Mouse (Mus musculus): ENCODE measurements around the gene Lrrc75a. TPM values are rescaled to one million over a fixed set of nuclear protein-coding genes. Genes with fewer than 3 reads are reported as not detected.

Gene Lrrc75a
- polyA plus RNA-seq, 1 experiment, result 109 TPM

DNA sequence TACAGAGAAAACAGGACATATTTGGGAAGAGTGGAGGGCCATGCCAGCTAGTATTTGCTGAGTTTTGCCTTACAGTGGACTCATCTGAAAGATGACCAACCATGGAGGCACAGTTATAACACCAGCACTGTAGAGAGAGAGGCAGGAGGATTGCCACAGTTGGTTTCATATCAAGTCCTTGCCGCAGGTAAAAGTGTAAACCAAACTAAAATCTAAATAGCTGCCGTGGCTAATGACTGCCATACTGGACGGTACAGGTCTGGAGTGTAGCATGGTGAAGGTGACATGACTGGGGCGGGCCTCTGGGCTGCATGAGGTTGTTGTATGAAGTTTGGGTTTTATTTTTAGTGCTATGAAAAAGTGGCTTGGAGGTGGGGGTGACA lies 73.6 kb downstream of the Lrrc75a start:
- Histone ChIP-seq H3K27me3 (ENCODE audit: control insufficient read depth, insufficient read depth, low read length) (no peaks in the 10 kb centered on the region), H3K4me3 (ENCODE audit: low read depth, low read length) (no peak overlapping the region), H3K36me3 (ENCODE audit: control insufficient read depth, insufficient read depth, low read length) (no peaks in the 10 kb centered on the region), H3K4me1 (ENCODE audit: control insufficient read depth, insufficient read depth, insufficient read length, low read length) (peaks cover 5% of the 10 kb centered on the region; the same call in 1 of the 2 replicates), H3K27ac (ENCODE audit: insufficient read depth, low read depth, low read length) (no peak overlapping the region)
- no peak for TF ChIP-seq CTCF (IDR thresholded peaks at IDR 0.05; ENCODE audit: extremely low read depth, insufficient read length, insufficient replicate concordance, low read depth, low read length)
- TF ChIP-seq POLR2A (IDR thresholded peaks at IDR 0.05; ENCODE audit: low read depth, low read length), result no peak
- 66% methylated on average over 4 of the region's 4 CpGs for WGBS

DNA sequence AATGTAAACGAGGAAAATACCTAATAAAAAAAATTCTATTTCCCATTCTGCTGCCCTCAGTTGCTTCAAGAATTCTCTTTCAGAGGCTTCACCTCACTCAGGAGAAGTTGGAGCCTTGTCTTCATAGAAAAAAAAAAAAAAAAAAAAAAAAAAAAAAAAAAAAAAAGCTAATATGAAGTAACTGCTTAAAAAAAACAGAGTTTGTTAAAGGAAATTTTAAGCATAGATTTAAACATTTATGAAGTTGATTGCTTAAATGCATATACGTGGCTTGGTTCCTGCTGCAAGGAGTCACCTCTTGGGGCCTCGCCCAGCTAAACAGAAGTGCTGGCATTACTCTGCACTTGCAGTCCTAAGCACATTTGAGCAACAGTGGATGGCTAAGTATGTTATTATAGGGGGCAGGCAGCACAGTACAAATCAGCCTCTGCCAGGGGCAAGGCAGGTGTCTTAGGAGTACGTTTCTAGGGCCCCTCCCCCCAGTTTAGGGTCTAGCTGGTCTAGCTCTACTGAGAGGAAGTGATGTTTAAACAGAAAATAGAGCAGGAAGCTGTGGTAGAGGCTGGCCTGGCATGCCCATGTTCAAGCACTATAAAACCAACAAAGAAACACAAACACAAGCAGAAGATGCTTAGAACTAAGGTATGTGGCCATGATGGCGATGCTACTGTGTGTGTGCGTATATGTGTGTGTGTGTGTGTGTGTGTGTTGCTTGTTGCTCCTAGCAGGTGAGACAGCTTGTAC lies 74.2 kb downstream of the Lrrc75a start, which contains the start of gene Trpv2:
Trpv2 (plus strand) TSS at position 528 of the 744 bp plus-strand sequence.
- H3K27me3 ChIP-seq (ENCODE audit: control insufficient read depth, insufficient read depth, low read length), result no peaks in the 10 kb centered on the region
- H3K27ac ChIP-seq (ENCODE audit: insufficient read depth, low read depth, low read length), result no peak within 1 kb of the TSS
- TF ChIP-seq POLR2A (IDR thresholded peaks at IDR 0.05; ENCODE audit: low read depth, low read length) (no peak), CTCF (IDR thresholded peaks at IDR 0.05; ENCODE audit: extremely low read depth, insufficient read length, insufficient replicate concordance, low read depth, low read length) (no peak)
- H3K4me1 ChIP-seq (ENCODE audit: control insufficient read depth, insufficient read depth, insufficient read length, low read length), result peaks cover 5% of the 10 kb centered on the region; the same call in 1 of the 2 replicates
- no peaks in the 10 kb centered on the region for H3K36me3 ChIP-seq (ENCODE audit: control insufficient read depth, insufficient read depth, low read length)
- WGBS, result 62% methylated on average over 6 of the region's 6 CpGs
- H3K4me3 ChIP-seq (ENCODE audit: low read depth, low read length), result peak within 1 kb of the TSS; percentile 65

DNA sequence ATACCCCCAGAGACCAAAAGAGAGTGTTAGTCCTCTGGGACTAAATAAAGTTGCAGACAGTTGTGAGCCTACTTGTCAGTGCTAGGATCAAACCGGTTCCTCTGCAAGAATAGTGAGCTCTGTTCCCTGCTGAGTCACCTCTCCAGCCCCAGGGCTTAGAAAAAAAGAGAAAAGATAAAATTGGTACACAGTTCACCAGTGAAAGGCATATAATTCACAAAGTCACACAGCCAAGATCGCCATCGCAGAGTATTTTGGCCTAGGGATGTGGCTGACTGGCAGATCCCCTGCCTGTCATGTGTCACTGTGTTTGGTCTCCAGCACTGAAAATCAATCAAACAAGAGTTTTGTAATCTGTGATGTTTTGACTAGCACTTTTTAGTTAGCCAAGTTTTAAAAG lies 80.0 kb downstream of the Lrrc75a start:
- Histone ChIP-seq H3K27ac (ENCODE audit: insufficient read depth, low read depth, low read length) (no peak overlapping the region), H3K4me1 (ENCODE audit: control insufficient read depth, insufficient read depth, insufficient read length, low read length) (no peaks in the 10 kb centered on the region), H3K4me3 (ENCODE audit: low read depth, low read length) (no peak overlapping the region), H3K36me3 (ENCODE audit: control insufficient read depth, insufficient read depth, low read length) (no peaks in the 10 kb centered on the region), H3K27me3 (ENCODE audit: control insufficient read depth, insufficient read depth, low read length) (no peaks in the 10 kb centered on the region)
- no peak for TF ChIP-seq POLR2A (IDR thresholded peaks at IDR 0.05; ENCODE audit: low read depth, low read length)
- TF ChIP-seq CTCF (IDR thresholded peaks at IDR 0.05; ENCODE audit: extremely low read depth, insufficient read length, insufficient replicate concordance, low read depth, low read length), result no peak
- 54% methylated on average over 3 of the region's 3 CpGs for WGBS

DNA sequence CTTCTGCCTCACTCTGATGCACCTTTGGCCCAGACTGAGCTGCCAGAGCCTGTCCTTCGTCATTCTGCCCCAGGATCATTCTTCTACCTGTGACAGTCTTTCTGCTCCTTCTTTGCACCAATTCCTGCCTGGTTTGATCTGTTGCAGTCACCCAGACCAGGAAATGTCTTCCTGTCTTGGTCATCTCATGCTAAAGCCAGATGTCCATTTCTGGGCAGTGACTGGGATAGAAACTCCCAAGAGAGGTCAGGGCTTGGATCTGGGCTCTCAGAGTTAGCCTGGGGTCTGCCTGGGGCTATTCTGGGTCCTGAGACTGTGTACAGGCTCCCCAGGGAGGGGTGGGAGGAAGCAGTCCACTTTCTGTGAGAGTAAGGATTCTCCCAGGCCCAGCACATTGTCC lies 82.1 kb downstream of the Lrrc75a start:
- 32% methylated on average over 1 of the region's 1 CpGs for WGBS
- H3K36me3 ChIP-seq (ENCODE audit: control insufficient read depth, insufficient read depth, low read length), result no peaks in the 10 kb centered on the region
- TF ChIP-seq POLR2A (IDR thresholded peaks at IDR 0.05; ENCODE audit: low read depth, low read length), result no peak
- TF ChIP-seq CTCF (IDR thresholded peaks at IDR 0.05; ENCODE audit: extremely low read depth, insufficient read length, insufficient replicate concordance, low read depth, low read length), result no peak
- no peak overlapping the region for H3K4me3 ChIP-seq (ENCODE audit: low read depth, low read length)
- no peak overlapping the region for H3K27ac ChIP-seq (ENCODE audit: insufficient read depth, low read depth, low read length)
- no peaks in the 10 kb centered on the region for H3K27me3 ChIP-seq (ENCODE audit: control insufficient read depth, insufficient read depth, low read length)
- H3K4me1 ChIP-seq (ENCODE audit: control insufficient read depth, insufficient read depth, insufficient read length, low read length), result no peaks in the 10 kb centered on the region

DNA sequence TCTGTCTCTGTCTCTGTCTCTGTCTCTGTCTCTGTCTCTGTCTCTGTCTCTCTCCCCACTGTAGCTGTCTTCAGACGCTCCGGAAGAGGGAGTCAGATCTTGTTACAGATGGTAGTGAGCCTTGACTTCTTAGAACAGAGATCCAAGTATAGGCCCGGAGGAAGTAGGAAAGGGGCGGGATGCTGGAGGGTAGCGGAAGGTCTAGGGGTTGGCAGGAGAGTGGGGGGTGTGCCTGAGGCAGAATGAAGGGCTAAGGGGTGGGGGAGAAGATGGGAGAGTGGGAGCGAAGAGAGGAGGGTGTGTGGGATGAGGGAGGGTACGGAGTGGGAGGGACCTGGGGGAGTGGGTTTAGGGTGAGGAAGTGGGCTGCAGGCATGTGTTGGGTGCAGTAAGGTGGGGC lies 82.6 kb downstream of the Lrrc75a start:
- Histone ChIP-seq H3K27me3 (ENCODE audit: control insufficient read depth, insufficient read depth, low read length) (no peaks in the 10 kb centered on the region), H3K36me3 (ENCODE audit: control insufficient read depth, insufficient read depth, low read length) (no peaks in the 10 kb centered on the region), H3K4me3 (ENCODE audit: low read depth, low read length) (no peak overlapping the region), H3K4me1 (ENCODE audit: control insufficient read depth, insufficient read depth, insufficient read length, low read length) (no peaks in the 10 kb centered on the region), H3K27ac (ENCODE audit: insufficient read depth, low read depth, low read length) (no peak overlapping the region)
- 86% methylated on average over 7 of the region's 7 CpGs for WGBS
- TF ChIP-seq POLR2A (IDR thresholded peaks at IDR 0.05; ENCODE audit: low read depth, low read length), result no peak
- no peak for TF ChIP-seq CTCF (IDR thresholded peaks at IDR 0.05; ENCODE audit: extremely low read depth, insufficient read length, insufficient replicate concordance, low read depth, low read length)

DNA sequence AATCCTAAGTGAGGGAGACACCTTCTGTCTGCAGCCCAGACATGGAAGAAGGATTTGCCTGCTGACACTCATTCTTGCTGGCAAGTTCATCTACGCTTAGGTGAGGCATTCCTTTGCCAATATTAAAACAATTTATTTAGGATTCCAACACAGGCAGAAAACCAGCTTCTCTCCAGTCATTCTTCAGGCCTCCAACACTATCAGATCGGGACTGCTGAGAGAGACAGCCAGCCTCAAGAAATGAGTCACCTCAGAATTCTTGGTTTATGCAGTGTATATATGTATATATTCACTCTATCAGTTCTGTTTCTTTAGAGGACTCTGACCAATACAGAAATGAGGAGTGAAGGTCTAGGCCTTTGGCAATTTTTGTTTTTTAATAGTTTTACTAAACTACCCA lies 84.7 kb downstream of the Lrrc75a start:
- no peaks in the 10 kb centered on the region for H3K27me3 ChIP-seq (ENCODE audit: control insufficient read depth, insufficient read depth, low read length)
- 85% methylated on average over 2 of the region's 2 CpGs for WGBS
- H3K4me3 ChIP-seq (ENCODE audit: low read depth, low read length), result no peak overlapping the region
- TF ChIP-seq CTCF (IDR thresholded peaks at IDR 0.05; ENCODE audit: extremely low read depth, insufficient read length, insufficient replicate concordance, low read depth, low read length) (no peak), POLR2A (IDR thresholded peaks at IDR 0.05; ENCODE audit: low read depth, low read length) (no peak)
- H3K27ac ChIP-seq (ENCODE audit: insufficient read depth, low read depth, low read length), result no peak overlapping the region
- H3K4me1 ChIP-seq (ENCODE audit: control insufficient read depth, insufficient read depth, insufficient read length, low read length), result peaks cover 4% of the 10 kb centered on the region
- H3K36me3 ChIP-seq (ENCODE audit: control insufficient read depth, insufficient read depth, low read length), result no peaks in the 10 kb centered on the region

DNA sequence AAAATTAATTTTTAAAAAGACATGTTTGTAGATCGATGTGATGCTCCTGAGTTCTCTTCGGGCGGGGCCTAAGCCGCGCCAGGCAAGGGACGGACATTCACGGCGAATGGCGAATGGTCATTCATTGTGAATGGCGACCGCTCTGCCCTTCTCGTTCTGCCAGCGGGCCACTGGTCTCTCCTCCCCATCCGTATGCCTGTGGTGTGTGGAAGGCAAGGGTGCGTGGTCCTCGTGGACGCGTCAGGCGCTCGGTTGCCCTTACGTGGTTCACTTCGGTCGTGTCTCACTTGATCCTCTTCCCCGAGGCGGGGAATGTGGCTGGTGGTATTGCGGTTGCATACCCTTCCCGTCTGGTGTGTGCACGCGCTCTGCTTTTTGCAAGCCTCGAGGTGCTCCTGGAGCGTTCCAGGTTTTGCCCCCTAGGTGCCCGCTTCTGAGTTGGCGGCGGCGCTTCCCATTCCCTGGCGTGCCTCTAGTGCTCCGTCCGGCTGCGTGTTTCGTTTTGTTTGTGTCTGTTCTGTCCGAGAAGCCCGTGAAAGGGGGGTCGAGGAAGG lies 87.8 kb downstream of the Lrrc75a start:
- Histone ChIP-seq H3K27ac (ENCODE audit: insufficient read depth, low read depth, low read length) (no peak overlapping the region), H3K4me3 (ENCODE audit: low read depth, low read length) (peak overlapping the region; percentile 77), H3K27me3 (ENCODE audit: control insufficient read depth, insufficient read depth, low read length) (no peaks in the 10 kb centered on the region), H3K36me3 (ENCODE audit: control insufficient read depth, insufficient read depth, low read length) (no peaks in the 10 kb centered on the region), H3K4me1 (ENCODE audit: control insufficient read depth, insufficient read depth, insufficient read length, low read length) (peaks cover 8% of the 10 kb centered on the region)
- 32% methylated on average over 43 of the region's 43 CpGs for WGBS
- TF ChIP-seq POLR2A (IDR thresholded peaks at IDR 0.05; ENCODE audit: low read depth, low read length) (no peak), CTCF (IDR thresholded peaks at IDR 0.05; ENCODE audit: extremely low read depth, insufficient read length, insufficient replicate concordance, low read depth, low read length) (no peak)

All from small intestine, adult 2 months (tissue).